Mouse (Mus musculus) left cerebral cortex, postnatal 10 days (tissue): ENCODE data around the gene Prdm16. TPM values are rescaled to one million over a fixed set of nuclear protein-coding genes. Genes with fewer than 3 reads are reported as not detected.
A peak's percentile ranks its signal among the peaks of the same experiment; 100 is the strongest.

ENCODE experiments used
- DNase-seq, 2 experiments: peaks; one replicate each; pipeline ENCODE4 v3.0.0; 2021 to 2022; ENCODE audit warnings: low spot score in 2 of 2, mixed read lengths in 1 of 2; ENCODE audit errors: extremely low spot score in 1 of 2
- intact Hi-C: fragments of 180-260 bp; cut with DNase I; formaldehyde crosslinking; loops from one replicate; pipeline ENCODE4 v1.15.1; 2025
- total RNA-seq, 2 experiments: library from RNA; stranded (reverse); gene quantifications; 2 replicates each; pipeline ENCODE4 v1.2.3; 2021

The Prdm16 gene
- total RNA-seq, 2 experiments from 2014 or later: 4.9 to 6.1 TPM

- intact Hi-C loops: loop anchor here (5.0 kb wide), 2 partner anchors 132 to 232 kb away; no protein-coding TSS in a partner anchor
- DNase-seq: no peak
Measured at GRCm38 (mm10) chr4:154299541-154300271, 337.0 kb downstream of the Prdm16 start.

- no peak for DNase-seq
- intact Hi-C loops: no loop called here
Measured at GRCm38 (mm10) chr4:154297761-154298160, 338.9 kb downstream of the Prdm16 start.

DNA sequence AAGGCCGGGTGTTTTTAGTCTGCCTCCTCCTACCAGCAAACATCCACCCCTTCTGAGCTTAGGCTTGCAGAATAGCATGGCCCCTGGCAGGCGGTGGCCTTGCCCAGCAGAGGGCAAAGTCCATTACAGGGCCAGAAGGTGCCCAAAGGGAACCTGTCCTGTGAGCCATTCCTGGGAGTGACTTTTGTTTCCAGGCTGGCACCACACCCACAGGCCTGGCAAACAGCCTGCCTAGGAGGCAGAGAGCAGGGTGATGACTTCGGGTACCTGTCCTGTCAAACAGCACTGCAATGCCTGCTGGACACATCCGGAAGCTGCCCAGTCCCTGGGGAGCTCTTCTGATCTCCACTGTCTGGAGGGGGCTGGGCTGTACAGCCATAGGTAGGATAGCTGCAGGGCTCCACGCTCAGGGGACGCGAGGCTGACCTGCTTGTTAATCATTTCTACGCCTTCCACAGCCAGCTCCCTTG lies 342.4 kb downstream of the Prdm16 start:
- no peak for DNase-seq
- intact Hi-C loops: no loop called here

DNA sequence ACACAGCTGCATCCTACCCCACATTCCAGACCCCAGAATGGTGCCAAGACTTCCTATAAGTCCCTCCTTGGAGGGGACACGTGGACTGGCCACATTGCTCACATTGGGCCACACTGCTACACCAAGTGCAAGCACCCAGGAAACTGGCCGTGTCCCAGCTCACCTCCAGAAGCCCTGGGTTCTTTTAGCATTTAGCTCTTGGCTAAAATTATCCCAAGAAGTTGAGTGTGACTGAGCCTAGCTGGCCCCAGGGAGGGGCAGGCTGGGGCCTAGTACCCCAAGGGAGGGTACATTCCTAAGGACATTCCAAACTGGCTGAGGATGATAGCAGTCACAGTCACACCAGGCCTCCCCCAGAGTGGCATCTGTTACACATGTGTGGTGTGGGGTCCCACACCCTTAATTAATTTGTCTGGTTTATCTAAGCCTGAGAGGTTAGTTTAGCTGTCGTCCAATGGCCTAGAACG lies 342.9 kb downstream of the Prdm16 start:
- DNase-seq: no peak
- intact Hi-C loops: no loop called here

- intact Hi-C loops: no loop called here
- no peak for DNase-seq
Measured at GRCm38 (mm10) chr4:154283671-154284070, 353.0 kb downstream of the Prdm16 start.

DNA sequence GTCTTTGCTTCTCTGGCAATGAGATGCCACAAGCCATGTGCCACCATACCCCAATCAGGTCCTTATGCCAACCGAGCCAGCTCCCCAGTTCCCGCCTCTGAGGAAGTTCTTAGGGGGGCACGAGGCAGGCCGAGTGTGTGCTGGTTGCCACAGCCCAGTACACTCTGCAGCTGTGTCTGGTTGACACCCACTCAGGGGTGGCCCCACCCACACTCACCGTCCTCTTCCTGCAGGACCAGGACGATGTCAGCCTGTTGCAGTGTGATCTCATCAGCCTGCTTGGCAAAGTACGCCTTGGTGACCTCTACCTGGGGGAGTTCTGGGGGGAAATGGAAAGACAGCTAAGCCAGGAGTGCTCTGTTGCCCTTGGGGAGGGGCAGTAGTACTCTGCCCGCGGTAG lies 357.2 kb downstream of the Prdm16 start:
- no peak for DNase-seq
- intact Hi-C loops: no loop called here

DNA sequence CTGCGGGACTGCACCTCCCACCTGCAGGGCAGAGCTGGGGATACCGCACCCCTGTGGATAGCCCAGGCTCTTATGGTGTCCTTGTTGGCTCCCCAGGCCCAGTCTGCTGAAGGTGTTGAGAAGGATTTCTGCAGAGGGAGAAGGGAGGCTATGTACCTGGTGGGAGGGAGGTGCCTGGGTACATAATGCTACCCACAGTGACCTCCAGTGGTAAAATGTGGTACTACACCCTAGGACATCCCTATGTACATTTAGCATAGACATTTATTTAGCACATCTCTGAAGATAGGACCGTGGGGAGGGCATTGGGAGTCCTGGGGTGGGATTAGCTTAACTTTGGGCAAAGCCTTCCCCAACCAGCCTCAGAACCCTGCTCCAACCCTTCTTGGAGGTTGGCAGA lies 363.7 kb downstream of the Prdm16 start:
- intact Hi-C loops: loop anchor here (2.0 kb wide), 1 partner anchor 106 kb away; no protein-coding TSS in a partner anchor
- DNase-seq: peak in 1 of 2 experiments; percentile 44

GRCm38 (mm10) chr4:154269520-154269919 lies 367.2 kb downstream of the Prdm16 start:
- intact Hi-C loops: no loop called here
- no peak for DNase-seq

DNA sequence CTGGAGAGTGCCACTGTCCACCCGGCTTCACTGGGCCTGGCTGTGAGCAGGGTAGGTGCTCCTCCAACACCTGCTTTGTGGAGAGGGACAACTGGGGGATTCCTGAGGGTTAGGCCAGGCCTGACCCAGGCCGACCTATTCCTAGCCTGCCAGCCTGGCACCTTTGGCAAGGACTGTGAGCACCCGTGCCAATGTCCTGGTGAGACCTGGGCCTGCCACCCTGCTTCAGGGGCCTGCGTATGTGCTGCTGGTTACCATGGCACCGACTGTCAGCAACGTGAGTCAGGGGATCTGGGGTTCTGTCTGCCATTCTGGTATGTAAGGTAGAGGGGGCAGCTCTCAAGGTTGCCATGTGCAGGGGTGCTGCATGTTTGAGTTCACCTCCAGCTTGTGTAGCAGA lies 369.2 kb downstream of the Prdm16 start:
- intact Hi-C loops: no loop called here
- DNase-seq: no peak

Other genes starting within 250 kb of the Prdm16 start
- not detected for gene Actrt2, start 31.0 kb upstream of the Prdm16 start, total RNA-seq
- gene Ttc34, start 200.6 kb upstream of the Prdm16 start, total RNA-seq: 1 to 10 TPM; 2.5 to 2.9 TPM
- gene Mmel1, start 232.7 kb upstream of the Prdm16 start, total RNA-seq: under 1 TPM; 0.22 to 0.51 TPM